Mouse (Mus musculus) adrenal gland, adult 18-20 months (tissue): ENCODE data around the gene Dmd. TPM values are rescaled to one million over a fixed set of nuclear protein-coding genes. Genes with fewer than 3 reads are reported as not detected.

Source experiments
- DNase-seq, 2 experiments: peaks; one replicate each; pipeline ENCODE4 v3.0.0; 2021 to 2022; ENCODE audit warnings: low spot score in 2 of 2
- total RNA-seq, 2 experiments: library from RNA; stranded (reverse); gene quantifications; 1 replicate in 1 of 2; 2 replicates in 1 of 2; pipeline ENCODE4 v1.2.3; 2021

Dmd gene
- total RNA-seq, 2 experiments from 2014 or later: 22.2 to 80.6 TPM

- no peak for DNase-seq
Measured at GRCm38 (mm10) chrX:85046631-85047030, 2098.0 kb downstream of the Dmd start.

GRCm38 (mm10) chrX:85048141-85049110 is 2099.8 kb downstream of the Dmd start:
- peak; percentile 39 to 57 for DNase-seq

- DNase-seq: peak in 1 of 2 experiments; percentile 6
Measured at GRCm38 (mm10) chrX:85049593-85049992, 2100.9 kb downstream of the Dmd start.

GRCm38 (mm10) chrX:85073602-85074001 is 2124.9 kb downstream of the Dmd start:
- DNase-seq: no peak

- DNase-seq: peak in 1 of 2 experiments; percentile 9
Measured at GRCm38 (mm10) chrX:85076845-85077244, 2128.2 kb downstream of the Dmd start.

GRCm38 (mm10) chrX:85077605-85078004 is 2128.9 kb downstream of the Dmd start:
- no peak for DNase-seq

GRCm38 (mm10) chrX:85079174-85079573 is 2130.5 kb downstream of the Dmd start:
- no peak for DNase-seq

- no peak for DNase-seq
Measured at GRCm38 (mm10) chrX:85084237-85085153, 2135.8 kb downstream of the Dmd start.

- DNase-seq: no peak
Measured at GRCm38 (mm10) chrX:85089506-85089905, 2140.8 kb downstream of the Dmd start.

- no peak for DNase-seq
Measured at GRCm38 (mm10) chrX:85093354-85093753, 2144.7 kb downstream of the Dmd start.

- DNase-seq: no peak
Measured at GRCm38 (mm10) chrX:85098691-85099090, 2150.0 kb downstream of the Dmd start.

- no peak for DNase-seq
Measured at GRCm38 (mm10) chrX:85112418-85112817, 2163.7 kb downstream of the Dmd start.

- no peak for DNase-seq
Measured at GRCm38 (mm10) chrX:85132706-85133105, 2184.0 kb downstream of the Dmd start.

GRCm38 (mm10) chrX:85137293-85137692 is 2188.6 kb downstream of the Dmd start:
- DNase-seq: no peak

GRCm38 (mm10) chrX:85171264-85171663 is 2222.6 kb downstream of the Dmd start:
- no peak for DNase-seq

- no peak for DNase-seq
Measured at GRCm38 (mm10) chrX:85187565-85187964, 2238.9 kb downstream of the Dmd start.

- no peak for DNase-seq
Measured at GRCm38 (mm10) chrX:85193856-85194255, 2245.2 kb downstream of the Dmd start.

GRCm38 (mm10) chrX:85197688-85198087 is 2249.0 kb downstream of the Dmd start:
- DNase-seq: no peak

GRCm38 (mm10) chrX:85199398-85199797 is 2250.7 kb downstream of the Dmd start:
- no peak for DNase-seq

GRCm38 (mm10) chrX:85207001-85207400 is 2258.3 kb downstream of the Dmd start:
- DNase-seq: no peak

GRCm38 (mm10) chrX:85226883-85227282 is 2278.2 kb downstream of the Dmd start:
- DNase-seq: no peak

- no peak for DNase-seq
Measured at GRCm38 (mm10) chrX:85249379-85249778, 2300.7 kb downstream of the Dmd start, which contains the start of gene Fthl17a. Gene Fthl17a (plus strand): TSS chrX:85249679.
